ENCODE assay signal across 28 mouse cellular contexts in the genomic region with DNA sequence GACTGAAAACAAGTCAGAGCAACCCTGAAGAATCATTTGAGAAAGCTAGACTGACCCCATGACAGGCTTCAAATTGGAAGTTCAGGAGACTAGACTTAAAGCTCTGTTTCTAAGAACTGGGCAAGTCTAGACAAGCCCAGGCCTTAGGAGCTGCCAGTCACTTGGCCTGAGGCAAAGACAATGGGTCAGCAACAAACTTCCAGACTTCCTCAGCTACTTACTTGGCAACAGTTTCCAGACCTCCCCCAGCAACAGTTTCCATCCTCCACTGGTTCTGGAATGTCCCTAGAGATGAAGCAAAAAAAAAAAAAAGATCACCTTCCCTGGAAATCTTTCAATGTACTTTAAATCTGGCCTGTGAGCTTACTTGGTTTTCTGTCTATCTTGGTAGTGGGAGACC.
"Had no signal": no experiment of that assay in that cellular context is flagged by ENCODE, and none has a peak within 500 bp of the region (broad histone marks: within the 10 kb centered on the region; RNA-seq: fewer than 3 reads in every experiment).

No protein-coding gene starts in this region.

- H3K9ac ChIP-seq: heart, embryonic 13.5 days; heart, embryonic 15.5 days; hindbrain, embryonic 14.5 days; intestine, embryonic 15.5 days; limb, embryonic 12.5 days; liver, embryonic 13.5 days; liver, embryonic 15.5 days; liver, postnatal 0 days had no signal

- H3K4me3 ChIP-seq: gastrocnemius, adult 2 months; heart, adult 2 months; heart, embryonic 13.5 days; heart, embryonic 15.5 days; hindbrain, embryonic 10.5 days; intestine, embryonic 15.5 days; layer of hippocampus, adult 2 months; left cerebral cortex, adult 2 months; limb, embryonic 10.5 days; limb, embryonic 12.5 days; liver, embryonic 13.5 days; liver, embryonic 15.5 days had no signal

- H3K9me3 ChIP-seq: heart, embryonic 13.5 days; heart, embryonic 15.5 days; intestine, embryonic 15.5 days; limb, embryonic 10.5 days; limb, embryonic 12.5 days; liver, embryonic 13.5 days; liver, embryonic 15.5 days had no signal

- H3K36me3 ChIP-seq: heart, embryonic 13.5 days; heart, embryonic 15.5 days; hindbrain, embryonic 10.5 days; intestine, embryonic 15.5 days; limb, embryonic 10.5 days; limb, embryonic 12.5 days; liver, embryonic 13.5 days; liver, embryonic 15.5 days had no signal

- H3K4me1 ChIP-seq: heart, embryonic 13.5 days; heart, embryonic 15.5 days; hindbrain, embryonic 10.5 days; intestine, embryonic 15.5 days; limb, embryonic 10.5 days; limb, embryonic 12.5 days; liver, embryonic 13.5 days; liver, embryonic 15.5 days had no signal

- H3K4me2 ChIP-seq: heart, embryonic 11.5 days; heart, embryonic 13.5 days; heart, embryonic 15.5 days; hindbrain, embryonic 14.5 days; intestine, embryonic 15.5 days; limb, embryonic 12.5 days; liver, embryonic 11.5 days; liver, embryonic 13.5 days; liver, embryonic 15.5 days had no signal

- H3K27ac ChIP-seq: gastrocnemius, adult 2 months; heart, adult 2 months; heart, embryonic 13.5 days; heart, embryonic 15.5 days; hindbrain, embryonic 10.5 days; hindbrain, embryonic 14.5 days; intestine, embryonic 15.5 days; layer of hippocampus, adult 2 months; left cerebral cortex, adult 2 months; limb, embryonic 10.5 days; limb, embryonic 12.5 days; liver, embryonic 13.5 days; liver, embryonic 15.5 days had no signal

- H3K27me3 ChIP-seq: heart, embryonic 13.5 days; heart, embryonic 15.5 days; intestine, embryonic 15.5 days; limb, embryonic 12.5 days; liver, embryonic 13.5 days; liver, embryonic 15.5 days had no signal

- ATAC-seq: hindbrain, embryonic 16.5 days; inflammation-experienced regulatory T-cells, adult 6 months; intestine, embryonic 15.5 days; intestine, postnatal 0 days; liver, postnatal 0 days had no signal

- DNase-seq: gastrocnemius, adult 2 months; gastrocnemius, postnatal 10 days; gastrocnemius, postnatal 25 days; heart, adult 2 months; heart, postnatal 4 days; kidney, adult 18-20 months; kidney, adult 8-10 months; kidney, postnatal 10 days; kidney, postnatal 25 days; kidney, postnatal 4 days; liver; liver, embryonic 13.5 days; liver, postnatal 0 days had no signal
